8 mouse cellular contexts compared by ENCODE assay signal in genomic region chr13:55361974-55362452, GRCm38 (mm10). TPM values are rescaled to one million over a fixed set of nuclear protein-coding genes. Genes with fewer than 3 reads are reported as not detected.
A peak's percentile ranks its signal among the peaks of the same experiment; 100 is the strongest.
DNase-seq lines count a peak whose midpoint lies in the region; ATAC-seq and TF ChIP-seq lines count a peak whose summit lies in the region.

No protein-coding gene starts in this region.

- DNase-seq in kidney, postnatal 14 days, result no peak
- DNase-seq in MEL (ENCODE audit: low read depth, low spot score), result no peak
- DNase-seq in retina, postnatal 1 day, result no peak
- no peak for DNase-seq in thymus, postnatal 10 days (ENCODE audit: low spot score in 2 of 2)

- H3K4me2 ChIP-seq in kidney, embryonic 14.5 days (replicated peaks; ENCODE audit: low read depth, low read length), result peak overlapping the region; percentile 85
- H3K4me2 ChIP-seq in embryonic facial prominence, embryonic 13.5 days, result peak overlapping the region; percentile 88
- peak overlapping the region; percentile 88 for H3K4me2 ChIP-seq in midbrain, embryonic 12.5 days (replicated peaks)

- TF ChIP-seq EP300 in MEL (IDR thresholded peaks at IDR 0.05; ENCODE audit: low read depth in 1 of 2, low read length in 2 of 2), result no peak

- no peaks in the 10 kb centered on the region for H3K27me3 ChIP-seq in kidney, embryonic 14.5 days (ENCODE audit: control insufficient read depth, insufficient read depth, low read length)
- no peaks in the 10 kb centered on the region for H3K27me3 ChIP-seq in MEL (ENCODE audit: control insufficient read depth in 1 of 2, insufficient read depth in 2 of 2, low read length in 2 of 2)
- H3K27me3 ChIP-seq in embryonic facial prominence, embryonic 13.5 days, result no peaks in the 10 kb centered on the region
- peaks cover 11% of the 10 kb centered on the region for H3K27me3 ChIP-seq in midbrain, embryonic 12.5 days

- peaks cover 50% of the 10 kb centered on the region for H3K79me2 ChIP-seq in MEL (ENCODE audit: control insufficient read depth, insufficient read depth, low read length, poor library complexity)

- no peak for TF ChIP-seq RAD21 in MEL (IDR thresholded peaks at IDR 0.05; ENCODE audit: low read depth, low read length)

- peak; percentile 32 for ATAC-seq in kidney, embryonic 14.5 days (ENCODE audit: low FRiP score, low TSS enrichment)
- ATAC-seq in embryonic facial prominence, embryonic 13.5 days (ENCODE audit: insufficient number of reproducible peaks, insufficient read depth, low FRiP score, low TSS enrichment, low read depth), result 0 out of 2 replicates have a peak, but pooled peaks have one; percentile 10
- ATAC-seq in inflammation-experienced regulatory T-cells, adult 6 months, result peak; percentile 22
- peak; percentile 59 for ATAC-seq in midbrain, embryonic 12.5 days (ENCODE audit: low FRiP score, low read depth)

- H3K9me3 ChIP-seq in kidney, embryonic 14.5 days (ENCODE audit: control insufficient read depth, low read length), result no peaks in the 10 kb centered on the region
- no peaks in the 10 kb centered on the region for H3K9me3 ChIP-seq in MEL (replicated peaks; ENCODE audit: insufficient read depth, low read length)
- H3K9me3 ChIP-seq in embryonic facial prominence, embryonic 13.5 days, result no peaks in the 10 kb centered on the region
- no peaks in the 10 kb centered on the region for H3K9me3 ChIP-seq in midbrain, embryonic 12.5 days

- peak overlapping the region; percentile 77 for H3K27ac ChIP-seq in kidney, embryonic 14.5 days (ENCODE audit: low read depth, low read length)
- H3K27ac ChIP-seq in MEL (ENCODE audit: control insufficient read depth, low read depth, low read length), result peak overlapping the region; percentile 94
- H3K27ac ChIP-seq in embryonic facial prominence, embryonic 13.5 days, result peak overlapping the region; percentile 89
- peak overlapping the region; percentile 90 for H3K27ac ChIP-seq in midbrain, embryonic 12.5 days (replicated peaks)

- no peak for TF ChIP-seq CTCF in MEL (IDR thresholded peaks at IDR 0.05 in 2 of 3, conservative IDR thresholded peaks at IDR 0.05 in 1 of 3; ENCODE audit: control insufficient read depth in 1 of 3, insufficient read depth in 1 of 3, low read depth in 2 of 3, low read length in 3 of 3, poor library complexity in 1 of 3, severe bottlenecking in 1 of 3)

- TF ChIP-seq POLR2A in MEL (IDR thresholded peaks at IDR 0.05; ENCODE audit: control insufficient read depth in 1 of 2, insufficient read depth in 1 of 2, low read depth in 1 of 2, low read length in 2 of 2, poor library complexity in 1 of 2), result no peak

- H3K36me3 ChIP-seq in kidney, embryonic 14.5 days (ENCODE audit: control insufficient read depth, insufficient read depth, low read length), result peaks cover 36% of the 10 kb centered on the region
- peaks cover 8 to 29% of the 10 kb centered on the region in 2 experiments for H3K36me3 ChIP-seq in MEL (ENCODE audit: control insufficient read depth in 1 of 2, insufficient read depth in 2 of 2, low read length in 2 of 2)
- H3K36me3 ChIP-seq in embryonic facial prominence, embryonic 13.5 days, result peaks cover 39% of the 10 kb centered on the region
- H3K36me3 ChIP-seq in midbrain, embryonic 12.5 days, result peaks cover 33% of the 10 kb centered on the region

- peak overlapping the region; percentile 71 for H3K9ac ChIP-seq in kidney, embryonic 14.5 days (ENCODE audit: low read depth, low read length)
- H3K9ac ChIP-seq in MEL (ENCODE audit: control insufficient read depth, low read depth, low read length, poor library complexity, severe bottlenecking), result peak overlapping the region; percentile 88
- peak overlapping the region; percentile 93 for H3K9ac ChIP-seq in embryonic facial prominence, embryonic 13.5 days
- H3K9ac ChIP-seq in midbrain, embryonic 12.5 days (replicated peaks), result peak overlapping the region; percentile 89

- peak overlapping the region; percentile 72 for H3K4me3 ChIP-seq in kidney, embryonic 14.5 days (ENCODE audit: low read length)
- H3K4me3 ChIP-seq in MEL (ENCODE audit: control insufficient read depth in 1 of 2, insufficient read depth in 1 of 2, low read depth in 2 of 2, low read length in 2 of 2), result peak overlapping the region; percentile 79 to 91
- peak overlapping the region; percentile 93 for H3K4me3 ChIP-seq in embryonic facial prominence, embryonic 13.5 days
- peak overlapping the region; percentile 85 for H3K4me3 ChIP-seq in midbrain, embryonic 12.5 days

- under 1% methylated on average over 32 of the region's 32 CpGs for WGBS in kidney, embryonic 14.5 days
- under 1% methylated on average over 32 of the region's 32 CpGs for WGBS in embryonic facial prominence, embryonic 13.5 days
- WGBS in midbrain, embryonic 12.5 days, result under 1% methylated on average over 32 of the region's 32 CpGs

- H3K4me1 ChIP-seq in kidney, embryonic 14.5 days (ENCODE audit: control insufficient read depth, insufficient read depth, low read length), result peaks cover 12% of the 10 kb centered on the region
- peaks cover 10 to 30% of the 10 kb centered on the region in 2 experiments for H3K4me1 ChIP-seq in MEL (ENCODE audit: control insufficient read depth in 1 of 2, insufficient read depth in 2 of 2, low read length in 2 of 2)
- H3K4me1 ChIP-seq in embryonic facial prominence, embryonic 13.5 days, result peaks cover 19% of the 10 kb centered on the region
- H3K4me1 ChIP-seq in midbrain, embryonic 12.5 days, result peaks cover 21% of the 10 kb centered on the region

TF ChIP-seq in MEL, 35 proteins besides CTCF, POLR2A, EP300 and RAD21 (continues in another document):
- TF ChIP-seq TAL1 (IDR thresholded peaks at IDR 0.05; ENCODE audit: low read length) (no peak), MAX (IDR thresholded peaks at IDR 0.05; ENCODE audit: low read length) (peak; percentile 75), GABPA (IDR thresholded peaks at IDR 0.05; ENCODE audit: low read depth, low read length) (no peak), HCFC1 (IDR thresholded peaks at IDR 0.05; ENCODE audit: low read depth, low read length) (no peak), MYC (IDR thresholded peaks at IDR 0.05; ENCODE audit: low read depth, low read length) (peak; percentile 69; the same call in 1 of the 2 replicates), ZNF384 (IDR thresholded peaks at IDR 0.05; ENCODE audit: low read depth, low read length) (no peak), ZKSCAN1 (IDR thresholded peaks at IDR 0.05; ENCODE audit: low read depth, low read length) (no peak), NELFE (IDR thresholded peaks at IDR 0.05; ENCODE audit: low read depth, low read length) (no peak)

RNA-seq across cellular contexts. Expression of gene Lman2, which starts 0.6 kb away (rescaled TPM):
- 75.0 and 108 TPM in 2 replicates for polyA plus RNA-seq in kidney, embryonic 14.5 days (2014; fragmentation: Nextera tagmentation; extraction: Ambion mirVana)
- 132 and 145 TPM in 2 replicates for total RNA-seq in MEL (2012; rRNA removed)
- 100 to 1,000 TPM in 1 of 2 experiments, 10 to 100 TPM in 1; 86.1 to 239 TPM for polyA plus RNA-seq in MEL (2012; ENCODE audit: insufficient read depth in 1 of 2, insufficient read length in 2 of 2, low read depth in 1 of 2, low replicate concordance in 2 of 2, missing spikeins in 1 of 2)
- polyA plus RNA-seq in embryonic facial prominence, embryonic 13.5 days (2015; fragmentation: Nextera tagmentation; extraction: Ambion mirVana), result 89.3 and 93.1 TPM in 2 replicates
- 10 to 100 TPM; 43.9 to 62.8 (median 60.7) TPM for polyA plus RNA-seq in inflammation-experienced regulatory T-cells, adult 6 months (2017; shearing (Covaris generic))
- polyA plus RNA-seq in midbrain, embryonic 12.5 days (2016; fragmentation: Nextera tagmentation; extraction: Ambion mirVana), result 91.8 and 94.7 TPM in 2 replicates

RNA-seq across cellular contexts. Expression of gene Rgs14, which starts 7.5 kb away (rescaled TPM):
- 0.86 and 0.92 TPM in 2 replicates for polyA plus RNA-seq in kidney, embryonic 14.5 days (2014; fragmentation: Nextera tagmentation; extraction: Ambion mirVana)
- 14.4 TPM in 2 replicates for total RNA-seq in MEL (2012; rRNA removed)
- 10 to 100 TPM in 1 of 2 experiments, not detected in 1; 20.5 TPM for polyA plus RNA-seq in MEL (2012; ENCODE audit: insufficient read depth in 1 of 2, insufficient read length in 2 of 2, low read depth in 1 of 2, low replicate concordance in 2 of 2, missing spikeins in 1 of 2)
- 1.4 TPM in 2 replicates for polyA plus RNA-seq in embryonic facial prominence, embryonic 13.5 days (2015; fragmentation: Nextera tagmentation; extraction: Ambion mirVana)
- polyA plus RNA-seq in inflammation-experienced regulatory T-cells, adult 6 months (2017; shearing (Covaris generic)), result 10 to 100 TPM; 61.5 to 73.9 (median 62.9) TPM
- 0.47 and 0.59 TPM in 2 replicates for polyA plus RNA-seq in midbrain, embryonic 12.5 days (2016; fragmentation: Nextera tagmentation; extraction: Ambion mirVana)

RNA-seq across cellular contexts. Expression of gene Mxd3, which starts 32.4 kb away (rescaled TPM):
- polyA plus RNA-seq in kidney, embryonic 14.5 days (2014; fragmentation: Nextera tagmentation; extraction: Ambion mirVana), result 25.7 and 31.2 TPM in 2 replicates
- 3.9 and 4.7 TPM in 2 replicates for total RNA-seq in MEL (2012; rRNA removed)
- 1 to 10 TPM in 1 of 2 experiments, not detected in 1; 9.3 TPM for polyA plus RNA-seq in MEL (2012; ENCODE audit: insufficient read depth in 1 of 2, insufficient read length in 2 of 2, low read depth in 1 of 2, low replicate concordance in 2 of 2, missing spikeins in 1 of 2)
- 41.4 and 51.0 TPM in 2 replicates for polyA plus RNA-seq in embryonic facial prominence, embryonic 13.5 days (2015; fragmentation: Nextera tagmentation; extraction: Ambion mirVana)
- polyA plus RNA-seq in inflammation-experienced regulatory T-cells, adult 6 months (2017; shearing (Covaris generic)), result 10 to 100 TPM in 1 of 3 experiments, 1 to 10 TPM in 2; 2.2 to 32.2 (median 3.5) TPM
- 28.7 and 32.1 TPM in 2 replicates for polyA plus RNA-seq in midbrain, embryonic 12.5 days (2016; fragmentation: Nextera tagmentation; extraction: Ambion mirVana)

RNA-seq across cellular contexts. Expression of gene Slc34a1, which starts 36.0 kb away (rescaled TPM):
- 15.5 and 39.4 TPM in 2 replicates for polyA plus RNA-seq in kidney, embryonic 14.5 days (2014; fragmentation: Nextera tagmentation; extraction: Ambion mirVana)
- not detected in 2 replicates for total RNA-seq in MEL (2012; rRNA removed)
- not detected for polyA plus RNA-seq in MEL (2012; ENCODE audit: insufficient read depth in 1 of 2, insufficient read length in 2 of 2, low read depth in 1 of 2, low replicate concordance in 2 of 2, missing spikeins in 1 of 2)
- not detected in 2 replicates for polyA plus RNA-seq in embryonic facial prominence, embryonic 13.5 days (2015; fragmentation: Nextera tagmentation; extraction: Ambion mirVana)
- under 1 TPM in 1 of 3 experiments, not detected in 2; 0.20 TPM for polyA plus RNA-seq in inflammation-experienced regulatory T-cells, adult 6 months (2017; shearing (Covaris generic))
- 0.06 TPM in 1 of 2 replicates, not detected in the other for polyA plus RNA-seq in midbrain, embryonic 12.5 days (2016; fragmentation: Nextera tagmentation; extraction: Ambion mirVana)

RNA-seq across cellular contexts. Expression of gene Rab24, which starts 40.3 kb away (rescaled TPM):
- 80.1 and 92.5 TPM in 2 replicates for polyA plus RNA-seq in kidney, embryonic 14.5 days (2014; fragmentation: Nextera tagmentation; extraction: Ambion mirVana)
- total RNA-seq in MEL (2012; rRNA removed), result 74.3 and 75.8 TPM in 2 replicates
- polyA plus RNA-seq in MEL (2012; ENCODE audit: insufficient read depth in 1 of 2, insufficient read length in 2 of 2, low read depth in 1 of 2, low replicate concordance in 2 of 2, missing spikeins in 1 of 2), result 10 to 100 TPM in 1 of 2 experiments, not detected in 1; 71.0 TPM
- 104 and 112 TPM in 2 replicates for polyA plus RNA-seq in embryonic facial prominence, embryonic 13.5 days (2015; fragmentation: Nextera tagmentation; extraction: Ambion mirVana)
- 10 to 100 TPM in 1 of 3 experiments, 1 to 10 TPM in 2; 8.8 to 15.0 (median 9.7) TPM for polyA plus RNA-seq in inflammation-experienced regulatory T-cells, adult 6 months (2017; shearing (Covaris generic))
- polyA plus RNA-seq in midbrain, embryonic 12.5 days (2016; fragmentation: Nextera tagmentation; extraction: Ambion mirVana), result 99.6 and 111 TPM in 2 replicates
